Mouse (Mus musculus) cerebellum, adult 9-10 months (tissue): ENCODE results near the gene Gpr153.
A peak's percentile ranks its signal among the peaks of the same experiment; 100 is the strongest.
"Not testable (repeated sequence)": the region's sequence is repeated elsewhere in the genome, so short reads cannot be mapped to it uniquely, and the experiment has no call there.

Experiments
- DNase-seq: peaks from one replicate; pipeline ENCODE4 v3.0.0; 2022

Gpr153 gene

DNA sequence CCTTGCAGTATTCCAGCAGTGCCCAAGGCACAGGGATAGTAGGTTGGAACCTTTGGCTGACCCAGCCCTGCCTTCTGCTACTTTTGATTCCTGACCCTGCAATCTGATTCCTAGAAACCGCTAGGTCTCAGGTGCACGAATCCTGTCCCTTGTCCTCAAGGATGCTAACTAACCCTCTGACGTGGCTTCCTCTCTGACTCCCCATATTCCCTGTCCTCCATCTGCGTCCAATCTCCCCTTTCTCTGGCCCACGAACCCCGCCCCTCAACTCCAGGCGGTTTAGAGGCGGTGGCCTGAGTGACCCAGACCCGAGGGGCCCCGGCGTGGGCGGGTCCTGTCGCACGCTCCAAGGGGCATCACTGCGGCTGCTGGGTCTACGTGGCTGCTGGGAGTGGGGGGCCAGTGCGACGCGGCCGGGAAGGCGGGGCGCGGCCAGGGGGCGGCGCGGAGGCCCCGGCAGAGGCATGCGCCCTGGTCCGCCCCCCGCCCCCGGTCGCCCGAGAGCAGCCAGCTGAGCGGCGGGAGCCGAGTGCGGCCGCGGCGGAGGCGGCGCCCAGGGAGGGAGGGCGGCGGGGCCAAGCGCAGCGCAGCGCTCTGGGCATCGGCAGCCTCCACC is at the start of gene Gpr153:
TSS of gene Gpr153 (plus strand) at position 612 of the 616 bp plus-strand sequence.
- DNase-seq: peak; percentile 54

GRCm38 (mm10) chr4:152226901-152227486 is 47.0 kb upstream of the Gpr153 start:
- no peak for DNase-seq

GRCm38 (mm10) chr4:152227749-152228527 is 46.1 kb upstream of the Gpr153 start:
- DNase-seq: no peak

- not testable (repeated sequence) for DNase-seq
Measured at GRCm38 (mm10) chr4:152230331-152230730, 43.7 kb upstream of the Gpr153 start.

DNA sequence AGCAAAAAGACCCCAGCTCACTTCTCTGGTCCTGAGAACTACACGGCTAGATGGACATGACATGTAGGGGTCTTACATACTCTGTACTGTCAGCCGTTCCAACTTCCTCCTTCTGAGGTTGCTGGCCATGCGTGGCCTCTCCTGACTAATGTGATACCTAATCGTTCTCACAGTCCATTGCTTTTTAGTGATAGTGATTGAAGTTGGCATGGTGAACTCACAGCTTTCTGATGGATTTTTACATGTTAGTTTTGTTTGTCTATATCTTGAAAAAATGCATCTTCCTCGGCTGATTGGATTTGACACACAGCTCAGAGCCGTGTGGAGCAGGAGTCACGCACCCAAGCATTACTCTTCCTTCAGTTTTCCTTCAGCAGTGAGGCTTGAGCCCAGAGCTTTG is 42.7 kb upstream of the Gpr153 start:
- no peak for DNase-seq

DNA sequence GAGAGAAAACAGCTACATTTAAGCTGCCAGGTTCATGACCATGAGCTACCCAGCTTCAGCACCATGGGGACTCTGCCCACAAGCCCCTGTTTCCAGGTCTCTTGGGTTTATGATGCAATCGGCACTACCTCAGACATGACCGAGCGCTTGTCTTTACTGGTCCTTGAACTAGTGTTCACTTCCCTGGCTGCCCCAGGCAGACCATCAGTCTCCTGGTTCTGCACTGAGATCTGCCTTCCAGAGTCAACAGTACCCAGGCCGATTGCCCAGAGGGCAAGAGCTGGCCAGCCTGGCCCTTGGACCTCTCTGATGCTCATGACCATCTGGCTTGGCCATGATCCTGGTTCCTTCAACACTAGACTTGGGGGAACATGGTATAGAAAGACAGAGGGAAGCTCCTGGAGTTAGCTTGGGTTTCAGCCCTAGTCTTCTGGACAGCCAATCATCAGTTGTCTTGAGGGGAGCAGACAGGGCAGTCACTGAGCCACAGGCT is 41.6 kb upstream of the Gpr153 start:
- peak; percentile 81 for DNase-seq

DNA sequence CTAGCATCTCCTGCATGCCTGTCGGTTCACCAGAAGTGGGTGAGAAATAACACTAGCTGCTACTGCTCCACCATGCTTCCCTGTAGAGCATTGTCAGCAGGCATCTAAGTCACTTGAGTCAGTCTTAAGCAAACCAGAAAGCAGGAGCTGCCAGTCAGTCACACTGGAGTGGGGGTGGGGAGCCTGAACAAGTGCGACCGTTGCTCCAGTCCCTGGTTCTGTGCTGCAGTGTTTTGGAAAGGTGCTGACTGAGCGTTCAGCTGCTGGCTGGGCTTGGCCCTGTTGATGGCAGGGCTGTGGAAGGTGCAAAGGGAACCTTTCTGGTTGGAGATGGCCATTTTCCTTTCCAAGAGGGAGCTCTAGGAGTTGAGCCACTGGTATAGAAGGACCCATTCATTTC is 34.1 kb upstream of the Gpr153 start:
- no peak for DNase-seq

DNA sequence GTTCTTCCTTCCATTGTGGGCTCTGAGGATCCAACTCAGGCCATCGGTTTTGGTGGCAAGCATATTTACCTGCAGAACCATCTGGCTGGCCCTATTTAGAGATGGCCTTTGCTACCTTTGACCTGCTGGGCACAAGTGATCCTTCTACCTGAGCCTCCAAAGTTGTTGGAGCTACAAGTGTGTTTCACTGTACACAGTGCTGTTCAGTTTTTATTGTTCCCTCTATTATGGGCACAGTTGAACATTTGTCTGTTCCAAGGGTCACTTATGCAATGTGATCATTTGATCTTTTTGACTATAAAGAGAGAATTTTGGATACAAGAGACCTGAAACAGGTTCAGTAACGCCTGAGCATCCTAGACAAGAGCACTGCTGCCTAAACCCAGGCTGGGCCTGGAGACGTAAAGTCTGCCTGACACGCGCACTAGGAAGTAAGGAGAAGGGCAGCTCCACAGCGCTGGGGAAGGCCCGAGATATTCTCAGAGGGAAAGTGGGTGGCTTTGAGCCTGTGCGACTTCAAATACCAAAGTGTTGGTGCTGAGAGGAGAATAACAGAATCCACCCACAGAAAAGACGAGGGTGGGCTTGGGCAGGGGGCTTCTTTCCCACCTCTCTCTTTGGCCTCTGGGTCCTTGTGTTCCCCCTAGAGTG is 30.7 kb upstream of the Gpr153 start:
- DNase-seq: no peak

GRCm38 (mm10) chr4:152243969-152244368 is 30.1 kb upstream of the Gpr153 start:
- DNase-seq: peak; percentile 74

GRCm38 (mm10) chr4:152244545-152245522 is 29.2 kb upstream of the Gpr153 start:
- peak; percentile 63 for DNase-seq

DNA sequence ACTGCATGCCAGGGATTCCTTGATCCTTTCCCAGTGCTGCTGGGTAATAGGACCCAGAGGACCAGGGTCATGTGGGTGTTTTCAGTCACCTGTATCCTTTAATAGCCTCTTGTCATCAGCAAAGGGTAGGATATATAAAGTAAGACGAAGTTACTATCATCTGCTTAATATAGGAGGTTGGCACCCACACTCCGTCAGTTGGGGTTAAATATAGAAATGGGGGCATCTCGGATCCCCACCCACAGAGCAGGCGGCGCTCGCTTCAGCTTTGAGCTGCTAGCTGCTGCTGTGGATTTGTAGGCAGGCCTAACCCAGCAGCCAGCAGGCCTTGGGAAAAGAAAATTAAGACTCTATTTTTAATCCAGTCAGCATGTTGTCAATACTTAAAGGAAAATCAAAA is 28.0 kb upstream of the Gpr153 start:
- no peak for DNase-seq

- no peak for DNase-seq
Measured at GRCm38 (mm10) chr4:152247195-152247594, 26.8 kb upstream of the Gpr153 start.

DNA sequence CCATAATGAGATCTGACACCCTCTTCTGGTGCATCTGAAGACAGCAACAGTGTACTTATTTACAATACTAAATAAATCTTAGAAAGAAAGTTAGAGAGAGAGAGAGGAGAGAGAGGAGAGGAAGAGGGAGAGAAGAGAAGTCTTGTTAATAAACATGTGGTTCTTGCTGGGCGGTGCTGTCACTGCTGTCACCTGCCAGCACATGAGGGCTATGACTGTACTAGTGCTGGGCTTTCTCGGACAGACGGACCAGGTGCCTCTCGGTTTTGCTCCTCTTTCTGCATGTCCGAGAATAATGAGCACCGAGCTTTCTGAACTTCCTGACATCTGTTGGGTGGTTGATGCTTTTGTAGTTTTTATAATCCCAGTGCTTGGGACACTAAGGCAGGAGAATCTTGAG is 23.4 kb upstream of the Gpr153 start:
- DNase-seq: no peak

- DNase-seq: no peak
Measured at GRCm38 (mm10) chr4:152253183-152253759, 20.8 kb upstream of the Gpr153 start.

DNA sequence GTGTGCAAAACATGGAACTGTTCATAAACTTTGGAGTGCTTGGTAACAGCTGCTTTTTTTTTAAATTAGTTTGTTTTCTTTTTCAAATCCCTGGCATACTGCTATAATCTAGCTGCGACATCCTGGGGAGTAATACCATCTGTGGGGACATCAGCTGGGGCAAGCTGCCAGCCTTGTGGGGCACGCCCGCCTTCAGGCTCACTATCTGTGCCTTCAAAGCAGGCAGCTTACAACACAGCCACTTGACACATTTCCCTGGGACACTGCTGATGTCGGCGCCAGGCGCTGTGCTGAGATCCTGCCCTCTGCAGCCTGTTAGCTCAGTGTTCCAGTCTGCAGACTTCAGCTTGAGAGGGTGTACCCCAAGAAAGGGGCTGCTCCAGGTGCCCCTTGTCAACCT is 17.0 kb upstream of the Gpr153 start:
- DNase-seq: peak; percentile 85

DNA sequence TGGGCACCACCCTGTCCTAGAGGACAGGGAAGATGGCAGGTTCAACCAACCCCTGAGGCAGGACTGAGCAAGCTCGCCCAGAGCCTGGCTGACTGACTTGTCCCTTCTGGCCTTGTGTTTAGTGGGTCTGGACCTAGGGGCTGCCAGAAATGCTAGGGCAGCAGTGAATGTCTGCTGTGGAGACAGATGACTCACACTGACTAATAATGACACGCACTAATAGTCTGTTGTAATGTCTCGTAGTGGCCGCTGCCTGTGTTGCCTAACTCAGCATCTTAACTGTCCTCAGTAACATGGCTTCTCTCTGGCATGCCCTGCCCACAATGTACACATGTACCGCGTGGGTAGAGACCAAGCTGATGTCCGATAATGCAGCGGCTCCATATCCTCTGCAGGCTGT is 13.6 kb upstream of the Gpr153 start:
- DNase-seq: no peak

DNA sequence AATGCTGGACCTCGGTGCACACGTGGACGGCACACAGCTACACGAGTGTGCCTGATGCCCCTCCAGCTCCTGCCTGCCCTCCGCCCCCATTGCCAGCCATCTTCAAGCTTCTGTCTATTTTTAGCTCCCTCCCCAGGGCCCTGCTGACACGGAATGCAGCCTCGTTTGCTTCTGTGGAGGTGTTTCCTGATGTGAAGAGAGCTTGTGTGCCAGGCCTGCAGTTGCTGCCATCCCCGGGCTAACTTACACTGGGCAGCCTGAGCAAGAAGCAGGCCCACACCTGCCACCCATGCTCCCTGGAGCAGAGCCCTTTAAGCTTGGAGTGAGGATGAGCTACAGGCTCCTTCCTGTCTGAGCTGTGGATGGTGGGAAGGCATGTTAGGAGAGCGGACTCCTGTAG is 11.8 kb upstream of the Gpr153 start:
- no peak for DNase-seq

DNA sequence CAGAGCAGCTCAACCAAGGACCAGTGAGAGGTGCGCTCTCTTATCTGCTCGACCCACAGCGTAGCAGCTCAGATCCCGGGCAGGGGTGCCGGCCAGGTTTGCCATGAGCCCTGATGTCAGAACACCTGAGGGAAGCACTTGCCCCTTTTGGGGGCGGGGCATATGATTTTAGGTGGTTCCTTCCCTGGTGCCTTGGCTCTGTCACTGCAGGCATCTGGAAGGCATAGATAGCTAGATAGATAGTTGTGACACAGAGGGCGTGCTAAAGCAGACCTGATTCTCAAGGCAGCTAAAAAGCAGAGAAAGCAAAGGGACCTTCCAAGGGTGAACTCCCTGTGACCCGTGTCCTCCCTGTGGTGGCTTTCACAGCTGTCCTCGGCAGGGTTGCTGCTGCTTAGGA is 10.9 kb upstream of the Gpr153 start:
- no peak for DNase-seq

DNA sequence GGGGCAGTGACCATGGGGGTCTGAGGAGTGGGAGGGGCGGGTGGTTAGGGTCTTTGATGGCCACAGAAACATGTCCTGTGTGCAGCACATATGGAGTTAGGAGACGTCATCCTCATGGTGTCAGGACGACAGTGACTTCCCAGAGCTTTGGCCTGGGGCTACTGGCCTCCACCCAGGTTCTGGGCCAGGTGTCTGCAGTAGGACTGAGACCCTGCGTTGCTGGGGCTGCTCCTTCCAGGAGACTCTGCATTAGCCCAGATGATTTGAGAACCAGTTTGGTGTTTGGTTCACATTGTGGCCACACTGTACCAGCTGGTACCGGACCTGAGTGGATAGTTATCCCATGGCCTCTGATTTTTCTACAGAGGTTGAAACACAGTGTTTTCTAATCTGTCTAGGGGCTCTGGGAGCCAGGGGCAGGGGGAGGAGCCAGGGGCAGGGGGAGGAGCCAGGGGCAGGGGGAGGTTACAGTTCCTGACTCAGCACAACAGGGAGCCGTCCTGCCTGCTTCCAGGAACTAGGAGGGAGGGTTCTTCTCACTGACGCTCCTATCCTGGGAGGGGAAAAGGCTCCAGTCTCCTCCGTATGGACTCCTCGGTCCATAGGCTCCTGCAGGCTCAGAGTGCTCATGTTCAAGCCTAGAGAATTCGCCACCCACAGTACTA is 10.4 kb upstream of the Gpr153 start:
- peak; percentile 50 for DNase-seq

GRCm38 (mm10) chr4:152264177-152264530 is 9.9 kb upstream of the Gpr153 start:
- peak; percentile 69 for DNase-seq

DNA sequence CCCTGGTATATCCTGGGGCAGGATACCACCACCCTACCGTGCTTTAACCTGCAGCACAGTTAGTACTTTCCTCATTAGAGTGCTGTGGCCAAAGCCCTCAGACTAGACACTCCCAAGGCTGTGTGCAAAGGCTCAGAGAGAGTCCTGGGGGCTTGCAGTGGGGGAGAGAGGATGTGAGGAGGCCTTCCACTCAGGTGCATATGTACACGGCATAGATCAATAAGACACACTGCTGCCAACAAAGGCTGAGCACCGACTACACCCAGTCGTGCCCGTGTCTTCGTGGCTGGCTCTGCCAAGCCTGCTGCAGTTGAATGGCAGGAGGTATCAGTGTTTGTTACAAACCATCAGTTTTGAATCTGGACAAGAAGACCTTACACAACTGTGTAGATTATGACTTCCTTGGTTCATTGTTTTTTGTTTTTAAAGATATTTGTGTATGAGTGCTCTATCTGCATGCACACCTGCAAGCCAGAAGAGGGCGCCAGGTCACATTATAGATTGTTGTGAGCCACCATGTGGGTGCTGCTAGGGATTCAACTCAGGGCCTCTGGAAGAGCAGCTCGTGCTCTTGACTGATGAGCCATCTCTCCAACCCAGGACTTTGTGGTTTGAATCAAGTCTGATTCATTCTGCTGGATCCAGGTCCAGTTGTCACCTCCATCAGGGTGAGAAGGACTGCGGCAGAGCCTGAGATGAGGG is 9.0 kb upstream of the Gpr153 start:
- DNase-seq: peak; percentile 52
